Mouse (Mus musculus) CH12.LX (cell line): ENCODE results near the gene Aff3. TPM values are rescaled to one million over a fixed set of nuclear protein-coding genes. Genes with fewer than 3 reads are reported as not detected.
A peak's percentile ranks its signal among the peaks of the same experiment; 100 is the strongest.

Experiments
- DNase-seq: peaks from one replicate; pipeline ENCODE4 v3.0.0-alpha.2; 2013; ENCODE audit errors: extremely low read depth
- H3K27ac ChIP-seq: 2 replicates; pipeline ENCODE4 v1.5.1; 2012; ENCODE audit warnings: low read depth, mild to moderate bottlenecking, control low read depth, moderate library complexity; ENCODE audit not compliant: insufficient read depth
- H3K27me3 ChIP-seq: replicated peaks from 2 replicates; pipeline ENCODE3; 2012; ENCODE audit warnings: inconsistent platforms
- H3K36me3 ChIP-seq, 2 experiments: replicated peaks in 1 of 2; 2 replicates each; pipeline versions ENCODE3 to v1.6.1; 2012; ENCODE audit warnings: inconsistent platforms in 1 of 2, low read length in 1 of 2, mild to moderate bottlenecking in 1 of 2, mixed read lengths in 1 of 2, moderate library complexity in 1 of 2; ENCODE audit not compliant: control insufficient read depth in 1 of 2, insufficient read depth in 1 of 2
- H3K4me1 ChIP-seq, 2 experiments: 2 replicates each; pipeline ENCODE4 v1.6.1; 2012; ENCODE audit warnings: inconsistent platforms in 1 of 2, moderate library complexity in 1 of 2; ENCODE audit not compliant: insufficient read depth in 2 of 2, control insufficient read depth in 1 of 2
- H3K4me2 ChIP-seq: 2 replicates; pipeline ENCODE4 v1.6.1; 2012; ENCODE audit warnings: low read depth, mild to moderate bottlenecking, control low read depth; ENCODE audit not compliant: poor library complexity, insufficient read depth, severe bottlenecking
- H3K4me3 ChIP-seq, 3 experiments: fragments of 150-350 bp in 1 of 3; sonication (generic) in 1 of 3; replicated peaks in 1 of 3; 2 replicates each; pipeline versions ENCODE3 to v1.5.1; 2011 to 2012; ENCODE audit warnings: low read depth in 2 of 3, low read length in 2 of 3, mild to moderate bottlenecking in 2 of 3, moderate library complexity in 2 of 3, control low read depth in 1 of 3, improper control_type of control experiment in 1 of 3, inconsistent platforms in 1 of 3, mixed read lengths in 1 of 3; ENCODE audit not compliant: poor library complexity in 1 of 3
- H3K79me2 ChIP-seq: replicated peaks from 2 replicates; pipeline ENCODE4 v1.6.1; 2012; ENCODE audit warnings: mild to moderate bottlenecking, moderate library complexity; ENCODE audit not compliant: control insufficient read depth, poor library complexity, insufficient read depth, severe bottlenecking; ENCODE audit errors: extremely low read depth
- H3K9ac ChIP-seq: 2 replicates; pipeline ENCODE4 v1.6.1; 2012; ENCODE audit warnings: low read depth, mild to moderate bottlenecking, control low read depth, moderate library complexity; ENCODE audit not compliant: insufficient read depth
- H3K9me3 ChIP-seq: replicated peaks from 2 replicates; pipeline ENCODE3; 2012; ENCODE audit warnings: low read length, inconsistent platforms, mixed read lengths
- BHLHE40 ChIP-seq: IDR thresholded peaks from 2 replicates; pipeline ENCODE4 v1.6.1; 2011; ENCODE audit warnings: mild to moderate bottlenecking, low read depth, low read length, improper control_type of control experiment
- CHD1 ChIP-seq: IDR thresholded peaks from 2 replicates; pipeline ENCODE4 v1.6.1; 2012; ENCODE audit warnings: low read depth, low read length, improper control_type of control experiment, inconsistent platforms
- EP300 ChIP-seq: IDR thresholded peaks from 2 replicates; pipeline ENCODE4 v1.6.1; 2011; ENCODE audit warnings: low read length, improper control_type of control experiment
- ETS1 ChIP-seq: conservative IDR thresholded peaks from 2 replicates; pipeline ENCODE4 v1.6.1; 2012; ENCODE audit warnings: low read depth, mild to moderate bottlenecking, inconsistent platforms, low read length, improper control_type of control experiment, moderate library complexity
- HCFC1 ChIP-seq: IDR thresholded peaks from 2 replicates; pipeline ENCODE4 v1.6.1; 2012; ENCODE audit warnings: low read depth, mild to moderate bottlenecking, inconsistent platforms, low read length, improper control_type of control experiment
- IRF4 ChIP-seq: IDR thresholded peaks from 2 replicates; pipeline ENCODE4 v1.6.1; 2014; ENCODE audit warnings: low read depth, mild to moderate bottlenecking, inconsistent platforms, low read length, improper control_type of control experiment
- JUN ChIP-seq: IDR thresholded peaks from 2 replicates; pipeline ENCODE4 v1.6.1; 2011; ENCODE audit warnings: low read depth, mild to moderate bottlenecking, low read length, improper control_type of control experiment, moderate library complexity; ENCODE audit not compliant: insufficient read depth
- JUND ChIP-seq: conservative IDR thresholded peaks from 2 replicates; pipeline ENCODE4 v1.6.1; 2011; ENCODE audit warnings: low read depth, low read length, improper control_type of control experiment
- KAT2A ChIP-seq: IDR thresholded peaks from 2 replicates; pipeline ENCODE4 v1.6.1; 2012; ENCODE audit warnings: low read length, improper control_type of control experiment, inconsistent platforms; ENCODE audit not compliant: insufficient replicate concordance
- MAX ChIP-seq: IDR thresholded peaks from 2 replicates; pipeline ENCODE4 v1.6.1; 2011; ENCODE audit warnings: low read length, improper control_type of control experiment
- MEF2A ChIP-seq: IDR thresholded peaks from 2 replicates; pipeline ENCODE4 v1.6.1; 2014; ENCODE audit warnings: low read depth, mild to moderate bottlenecking, inconsistent platforms, low read length, improper control_type of control experiment, borderline replicate concordance
- MYC ChIP-seq: IDR thresholded peaks from 2 replicates; pipeline ENCODE4 v1.6.1; 2011; ENCODE audit warnings: low read depth, mild to moderate bottlenecking, improper control_type of control experiment, low read length
- NRF1 ChIP-seq: IDR thresholded peaks from 2 replicates; pipeline ENCODE4 v1.6.1; 2014; ENCODE audit warnings: low read depth, mild to moderate bottlenecking, inconsistent platforms, low read length, improper control_type of control experiment, moderate library complexity
- PAX5 ChIP-seq: IDR thresholded peaks from 2 replicates; pipeline ENCODE4 v1.6.1; 2012; ENCODE audit warnings: low read length, inconsistent platforms, mixed read lengths
- POLR2A ChIP-seq: IDR thresholded peaks from 2 replicates; pipeline ENCODE4 v1.6.1; 2011; ENCODE audit warnings: low read depth, mild to moderate bottlenecking, improper control_type of control experiment, low read length
- POLR2AphosphoS2 ChIP-seq: IDR thresholded peaks from 2 replicates; pipeline ENCODE4 v1.6.1; 2011; ENCODE audit warnings: low read depth, low read length, improper control_type of control experiment
- TBP ChIP-seq: conservative IDR thresholded peaks from 2 replicates; pipeline ENCODE4 v1.6.1; 2011; ENCODE audit warnings: low read depth, low read length, improper control_type of control experiment
- TCF12 ChIP-seq: IDR thresholded peaks from 2 replicates; pipeline ENCODE4 v1.6.1; 2014; ENCODE audit warnings: low read depth, mild to moderate bottlenecking, inconsistent platforms, low read length, improper control_type of control experiment
- USF1 ChIP-seq: IDR thresholded peaks from 2 replicates; pipeline ENCODE4 v1.6.1; 2014; ENCODE audit warnings: low read depth, mild to moderate bottlenecking, inconsistent platforms, low read length, improper control_type of control experiment
- USF2 ChIP-seq: conservative IDR thresholded peaks from 2 replicates; pipeline ENCODE4 v1.6.1; 2011; ENCODE audit warnings: low read depth, low read length, improper control_type of control experiment
- ZMIZ1 ChIP-seq: IDR thresholded peaks from 2 replicates; pipeline ENCODE4 v1.6.1; 2012; ENCODE audit warnings: low read depth, mild to moderate bottlenecking, inconsistent platforms, low read length, improper control_type of control experiment
- dilution Hi-C: fragments of 300-500 bp; cut with MboI; formaldehyde crosslinking; loops from 2 replicates; pipeline ENCODE4 v1.14.3; 2020; ENCODE audit warnings: low sequenced_read_pairs; ENCODE audit not compliant: extremely low pct_unique_long_range_greater_than_20kb, extremely low pct_ligation_motif_present
- in situ Hi-C: fragments of 300-500 bp; cut with MboI; formaldehyde crosslinking; loops from 3 replicates; pipeline ENCODE4 v1.14.3; 2019; ENCODE audit warnings: low sequenced_read_pairs, low pct_ligation_motif_present, low pct_unique_long_range_greater_than_20kb, mixed read lengths
- polyA plus RNA-seq: library from polyadenylated mRNA; unstranded; fragments of >175 nt; gene quantifications from 2 replicates; pipeline ENCODE4 v1.2.1, GENCODE M21; 2012; ENCODE audit warnings: low read depth; ENCODE audit not compliant: insufficient read length
- total RNA-seq, 2 experiments: library from RNA; depleted of rRNA; stranded (reverse); fragments of 300-350 nt in 1 of 2; fragments of >200 nt in 1 of 2; gene quantifications; 2 replicates each; pipeline ENCODE4 v1.2.3; 2012 to 2014

The Aff3 gene
- total and polyA plus RNA-seq, 3 experiments, result 5.1 to 29.9 (median 7.7) TPM

- H3K9me3 ChIP-seq, result no peaks in the 10 kb centered on the region
- no peaks in the 10 kb centered on the region for H3K79me2 ChIP-seq
- in situ Hi-C loops, result no loop called here
Measured at GRCm38 (mm10) chr1:38495284-38495683, 169.5 kb downstream of the Aff3 start.

GRCm38 (mm10) chr1:38489733-38490132 lies 175.0 kb downstream of the Aff3 start:
- dilution Hi-C loops, result no loop called here
- Histone ChIP-seq H3K9ac (no peak overlapping the region), H3K27me3 (no peaks in the 10 kb centered on the region), H3K36me3 (peaks cover 0 to 60% of the 10 kb centered on the region in 2 experiments), H3K27ac (no peak overlapping the region), H3K4me1 (peaks cover 0 to 13% of the 10 kb centered on the region in 2 experiments; a peak in 1 of 4 replicates), H3K79me2 (no peaks in the 10 kb centered on the region), H3K4me3 (no peak overlapping the region), H3K9me3 (no peaks in the 10 kb centered on the region), H3K4me2 (no peak overlapping the region)
- TF ChIP-seq NRF1, result no peak
- TF ChIP-seq CHD1, result no peak
- no peak for TF ChIP-seq TBP
- TF ChIP-seq JUN, result no peak
- TF ChIP-seq USF2, result no peak
- no peak for TF ChIP-seq TCF12
- TF ChIP-seq MYC, result no peak
- no peak for DNase-seq
- in situ Hi-C loops, result no loop called here

More at GRCm38 (mm10) chr1:38495284-38495683, 169.5 kb downstream of the Aff3 start:
- DNase-seq, result peak; percentile 65
- TF ChIP-seq POLR2A (no peak), KAT2A (no peak), MEF2A (peak; percentile 83), EP300 (peak; percentile 72), IRF4 (peak; percentile 74), TBP (no peak), POLR2AphosphoS2 (no peak), JUND (no peak), MAX (no peak), JUN (peak; percentile 7; the same call in 1 of the 2 replicates), TCF12 (peak; percentile 17; the same call in 1 of the 2 replicates), BHLHE40 (0 out of 2 replicates have a peak, but pooled peaks have one; percentile 15), HCFC1 (no peak), USF1 (no peak), ETS1 (peak; percentile 76), PAX5 (no peak), ZMIZ1 (no peak)
- TF ChIP-seq, all 38 proteins: peak for 7
- H3K27me3 ChIP-seq, result no peaks in the 10 kb centered on the region
- H3K9ac ChIP-seq, result no peak overlapping the region
- no peak overlapping the region for H3K4me3 ChIP-seq
- H3K4me2 ChIP-seq, result no peak overlapping the region
- no peak overlapping the region for H3K27ac ChIP-seq
- H3K36me3 ChIP-seq, result peaks cover 0 to 73% of the 10 kb centered on the region in 2 experiments
- H3K4me1 ChIP-seq, result peaks cover 0 to 29% of the 10 kb centered on the region in 2 experiments; a peak in 2 of 4 replicates
- dilution Hi-C loops, result no loop called here
